Mouse (Mus musculus): ENCODE measurements at regions not wholly inside any gene's neighbourhood (a gene's known extent, or its start where the extent isn't known, plus 50 kb on each side); places are given as distances from the start of the nearest gene placed in this dataset.

DNA sequence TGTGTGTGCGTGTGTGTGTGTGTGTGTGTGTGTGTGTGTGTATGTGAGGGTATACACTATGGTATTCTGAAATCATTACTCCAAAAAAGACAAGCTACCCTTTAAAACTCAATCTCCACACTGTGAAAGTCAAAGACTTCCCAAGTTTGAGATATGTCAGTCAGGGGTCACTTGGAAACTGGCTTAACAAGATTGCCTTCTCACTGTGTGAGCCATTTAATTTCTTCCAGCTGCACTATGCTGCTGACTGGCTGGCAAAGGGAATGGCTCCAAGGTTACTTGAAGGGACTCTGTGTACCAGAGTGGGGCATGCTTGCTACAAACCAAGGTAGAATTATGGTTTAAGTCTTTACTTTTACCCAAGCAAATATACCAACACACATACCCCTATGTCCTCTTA is 2826.1 kb upstream of the 5930422O12Rik start:
- H3K4me3 ChIP-seq (ENCODE audit: low read depth, low read length): no peak overlapping the region
- H3K4me2 ChIP-seq (ENCODE audit: low read depth, low read length): no peak overlapping the region
- H3K27me3 ChIP-seq (ENCODE audit: insufficient read depth, low read length): no peaks in the 10 kb centered on the region
- DNase-seq: no peak
- no peaks in the 10 kb centered on the region for H3K4me1 ChIP-seq (ENCODE audit: insufficient read depth)
- no CpG with 5 or more reads among the region's 1 CpGs for WGBS (ENCODE audit: insufficient replicate concordance)
- H3K36me3 ChIP-seq (replicated peaks; ENCODE audit: insufficient read depth, low read length): no peaks in the 10 kb centered on the region
- no peaks in the 10 kb centered on the region for H3K9me3 ChIP-seq (ENCODE audit: low read length)
- H3K27ac ChIP-seq (ENCODE audit: low read depth): no peak overlapping the region
- no peak for TF ChIP-seq CTCF (IDR thresholded peaks at IDR 0.05; ENCODE audit: low read depth)
- no peak for TF ChIP-seq EP300 (IDR thresholded peaks at IDR 0.05; ENCODE audit: low read depth)
- H3K9ac ChIP-seq (replicated peaks): no peak overlapping the region
- no peak for ATAC-seq

DNA sequence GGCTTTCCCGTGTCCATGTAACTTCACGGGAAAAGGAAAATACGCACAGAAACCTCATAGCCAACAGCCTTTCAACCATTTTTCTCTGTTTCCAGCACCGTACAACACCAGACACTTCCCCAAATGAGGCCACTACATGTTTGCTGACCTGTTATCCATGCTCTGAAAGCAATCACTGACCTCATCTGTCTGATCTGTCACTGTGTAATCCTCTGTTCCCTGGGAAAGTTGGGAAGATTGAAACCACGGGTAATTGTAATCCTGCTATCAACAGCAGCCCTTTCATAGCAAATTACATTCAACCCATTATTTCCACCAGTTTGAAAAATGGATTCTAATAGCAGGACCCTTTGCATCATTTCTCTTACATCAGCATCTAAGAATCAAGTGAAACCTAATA is 2798.2 kb upstream of the 5930422O12Rik start:
- no peak for TF ChIP-seq CTCF (IDR thresholded peaks at IDR 0.05; ENCODE audit: low read depth)
- no peak for TF ChIP-seq EP300 (IDR thresholded peaks at IDR 0.05; ENCODE audit: low read depth)
- no peak for ATAC-seq
- H3K27ac ChIP-seq (ENCODE audit: low read depth): no peak overlapping the region
- no peaks in the 10 kb centered on the region for H3K27me3 ChIP-seq (ENCODE audit: insufficient read depth, low read length)
- H3K9me3 ChIP-seq (ENCODE audit: low read length): no peaks in the 10 kb centered on the region
- DNase-seq: no peak
- WGBS (ENCODE audit: insufficient replicate concordance): 71% methylated on average over 5 of the region's 5 CpGs
- H3K36me3 ChIP-seq (replicated peaks; ENCODE audit: insufficient read depth, low read length): no peaks in the 10 kb centered on the region
- H3K4me3 ChIP-seq (ENCODE audit: low read depth, low read length): no peak overlapping the region
- no peak overlapping the region for H3K9ac ChIP-seq (replicated peaks)
- H3K4me2 ChIP-seq (ENCODE audit: low read depth, low read length): no peak overlapping the region
- no peaks in the 10 kb centered on the region for H3K4me1 ChIP-seq (ENCODE audit: insufficient read depth)

DNA sequence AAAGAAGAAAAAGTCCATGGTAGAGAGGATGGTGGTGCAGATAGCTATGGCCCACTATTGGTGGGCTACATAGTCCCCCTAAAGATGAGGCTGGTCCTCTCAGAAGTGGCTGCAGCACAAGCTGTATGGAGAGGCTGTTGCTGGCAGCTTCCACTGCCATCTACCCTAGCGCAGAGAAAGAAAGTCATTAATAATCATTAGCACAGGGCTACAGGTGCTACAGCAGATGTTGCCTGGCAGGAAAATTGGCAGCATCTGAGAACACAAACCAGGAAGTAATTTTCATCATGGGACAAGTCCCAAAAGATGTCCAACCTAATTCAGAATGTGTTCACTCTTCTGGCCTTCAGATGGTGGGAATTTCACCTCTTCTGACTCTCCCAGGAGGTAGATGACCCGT is 2791.7 kb upstream of the 5930422O12Rik start:
- no peaks in the 10 kb centered on the region for H3K27me3 ChIP-seq (ENCODE audit: insufficient read depth, low read length)
- no peaks in the 10 kb centered on the region for H3K36me3 ChIP-seq (replicated peaks; ENCODE audit: insufficient read depth, low read length)
- TF ChIP-seq EP300 (IDR thresholded peaks at IDR 0.05; ENCODE audit: low read depth) (no peak), CTCF (IDR thresholded peaks at IDR 0.05; ENCODE audit: low read depth) (no peak)
- no peak overlapping the region for H3K9ac ChIP-seq (replicated peaks)
- H3K4me2 ChIP-seq (ENCODE audit: low read depth, low read length): no peak overlapping the region
- DNase-seq (no peak), ATAC-seq (no peak)
- 71% methylated on average over 2 of the region's 2 CpGs for WGBS (ENCODE audit: insufficient replicate concordance)
- no peaks in the 10 kb centered on the region for H3K9me3 ChIP-seq (ENCODE audit: low read length)
- no peaks in the 10 kb centered on the region for H3K4me1 ChIP-seq (ENCODE audit: insufficient read depth)
- H3K4me3 ChIP-seq (ENCODE audit: low read depth, low read length): no peak overlapping the region
- H3K27ac ChIP-seq (ENCODE audit: low read depth): no peak overlapping the region

DNA sequence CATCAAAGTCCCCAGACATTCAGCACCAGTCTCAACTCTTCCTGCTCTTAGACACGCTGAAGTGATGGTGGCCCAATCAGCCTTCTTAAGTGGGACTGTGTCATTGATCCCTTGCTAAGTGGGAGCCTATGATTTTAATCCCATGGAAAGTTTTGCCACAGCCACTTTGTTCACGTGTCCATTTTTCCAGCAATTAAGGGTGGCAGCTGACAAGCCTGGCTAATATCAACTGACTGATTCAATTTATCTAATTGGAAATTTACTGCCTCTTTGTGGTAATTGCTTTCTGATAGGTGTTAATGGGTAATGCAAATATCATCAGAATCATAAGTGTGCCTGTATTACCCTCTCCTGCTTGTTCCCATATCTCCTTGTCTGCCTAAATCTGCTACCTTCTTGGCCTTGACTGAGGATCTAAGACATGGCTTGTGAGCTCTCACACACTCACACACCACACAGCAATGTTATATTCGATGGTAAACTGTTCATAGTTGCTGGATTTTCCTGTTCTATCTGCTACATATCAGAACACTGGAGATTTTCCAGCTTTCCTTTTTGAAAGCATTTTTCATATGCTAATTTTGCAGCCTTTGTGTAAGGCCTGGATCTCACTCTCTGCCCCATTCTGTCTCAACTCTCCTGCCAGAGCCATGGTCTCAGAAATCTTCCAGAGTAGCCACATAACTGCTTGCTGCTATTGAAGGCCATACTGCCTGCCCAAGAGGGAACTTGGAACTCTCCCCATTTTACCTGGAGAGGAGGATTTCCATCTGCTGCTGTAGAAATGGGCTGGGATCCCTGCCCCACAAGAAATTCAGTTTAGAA is 2785.4 kb upstream of the 5930422O12Rik start:
- H3K4me3 ChIP-seq (ENCODE audit: low read depth, low read length): no peak overlapping the region
- no peak overlapping the region for H3K4me2 ChIP-seq (ENCODE audit: low read depth, low read length)
- H3K27me3 ChIP-seq (ENCODE audit: insufficient read depth, low read length): no peaks in the 10 kb centered on the region
- no peaks in the 10 kb centered on the region for H3K9me3 ChIP-seq (ENCODE audit: low read length)
- ATAC-seq (no peak), DNase-seq (no peak)
- no peak overlapping the region for H3K27ac ChIP-seq (ENCODE audit: low read depth)
- TF ChIP-seq CTCF (IDR thresholded peaks at IDR 0.05; ENCODE audit: low read depth): no peak
- no peak for TF ChIP-seq EP300 (IDR thresholded peaks at IDR 0.05; ENCODE audit: low read depth)
- no peaks in the 10 kb centered on the region for H3K36me3 ChIP-seq (replicated peaks; ENCODE audit: insufficient read depth, low read length)
- H3K9ac ChIP-seq (replicated peaks): no peak overlapping the region
- 46% methylated on average over 3 of the region's 3 CpGs for WGBS (ENCODE audit: insufficient replicate concordance)
- H3K4me1 ChIP-seq (ENCODE audit: insufficient read depth): no peaks in the 10 kb centered on the region

DNA sequence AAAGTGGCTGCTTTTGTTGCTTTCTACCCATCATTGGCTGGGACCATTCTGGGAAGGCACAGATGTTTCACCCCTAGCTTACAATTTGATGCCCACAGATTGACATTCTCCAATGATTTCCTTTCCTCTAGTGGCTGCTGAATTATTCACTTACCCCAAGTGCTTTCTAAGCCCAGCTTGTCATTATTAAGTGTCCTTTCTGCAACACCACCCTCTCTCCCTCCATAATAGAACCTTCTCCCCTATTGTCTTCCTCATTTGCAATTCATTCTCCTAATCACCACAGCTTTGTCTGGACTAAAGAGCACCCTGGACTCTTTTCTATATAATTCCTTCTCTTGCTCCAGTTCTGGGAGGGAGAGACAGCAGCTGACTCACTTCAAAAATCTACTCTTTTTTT is 2780.0 kb upstream of the 5930422O12Rik start:
- no peak overlapping the region for H3K4me2 ChIP-seq (ENCODE audit: low read depth, low read length)
- no peak for ATAC-seq
- H3K9me3 ChIP-seq (ENCODE audit: low read length): no peaks in the 10 kb centered on the region
- no peak overlapping the region for H3K9ac ChIP-seq (replicated peaks)
- no peak overlapping the region for H3K27ac ChIP-seq (ENCODE audit: low read depth)
- H3K36me3 ChIP-seq (replicated peaks; ENCODE audit: insufficient read depth, low read length): no peaks in the 10 kb centered on the region
- H3K4me3 ChIP-seq (ENCODE audit: low read depth, low read length): no peak overlapping the region
- H3K4me1 ChIP-seq (ENCODE audit: insufficient read depth): no peaks in the 10 kb centered on the region
- H3K27me3 ChIP-seq (ENCODE audit: insufficient read depth, low read length): no peaks in the 10 kb centered on the region
- TF ChIP-seq CTCF (IDR thresholded peaks at IDR 0.05; ENCODE audit: low read depth): no peak
- no peak for TF ChIP-seq EP300 (IDR thresholded peaks at IDR 0.05; ENCODE audit: low read depth)
- DNase-seq: no peak

DNA sequence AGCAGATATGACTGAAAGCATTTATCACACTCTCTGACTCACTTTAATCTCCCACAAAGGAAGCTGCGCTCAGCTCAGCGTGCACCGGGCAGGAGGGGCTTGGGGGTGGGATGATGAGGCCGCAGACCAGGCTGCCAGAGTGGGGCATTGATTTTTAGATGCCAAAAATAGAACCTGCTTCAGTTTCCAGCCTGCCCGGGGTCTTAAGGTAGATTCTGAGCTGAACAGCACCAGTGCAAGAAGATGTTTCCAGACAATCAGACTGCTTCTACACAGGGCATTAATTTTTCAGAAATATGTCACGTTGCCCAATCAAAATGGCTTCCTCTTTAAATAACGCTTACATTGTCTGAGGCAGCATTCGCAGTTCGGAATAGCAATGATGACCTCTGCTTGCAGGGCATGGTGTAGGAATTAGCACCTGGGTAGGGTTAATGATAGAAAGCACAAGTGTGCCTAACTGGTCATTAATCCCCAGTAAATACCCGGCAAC is 2772.7 kb upstream of the 5930422O12Rik start:
- 61% methylated on average over 10 of the region's 10 CpGs for WGBS (ENCODE audit: insufficient replicate concordance)
- Histone ChIP-seq H3K4me1 (ENCODE audit: insufficient read depth) (no peaks in the 10 kb centered on the region), H3K36me3 (replicated peaks; ENCODE audit: insufficient read depth, low read length) (no peaks in the 10 kb centered on the region), H3K27me3 (ENCODE audit: insufficient read depth, low read length) (no peaks in the 10 kb centered on the region), H3K27ac (ENCODE audit: low read depth) (no peak overlapping the region), H3K9me3 (ENCODE audit: low read length) (no peaks in the 10 kb centered on the region), H3K4me2 (ENCODE audit: low read depth, low read length) (no peak overlapping the region), H3K4me3 (ENCODE audit: low read depth, low read length) (no peak overlapping the region), H3K9ac (replicated peaks) (no peak overlapping the region)
- DNase-seq: no peak
- TF ChIP-seq CTCF (IDR thresholded peaks at IDR 0.05; ENCODE audit: low read depth) (no peak), EP300 (IDR thresholded peaks at IDR 0.05; ENCODE audit: low read depth) (no peak)
- no peak for ATAC-seq
